Mouse (Mus musculus) erythroblast, embryonic 14.5 days (primary cell): ENCODE measurements around the gene Col24a1.

Source experiments
- GATA1 ChIP-seq: IDR thresholded peaks from 2 replicates; pipeline ENCODE4 v1.6.1; 2012; ENCODE audit warnings: low read length, inconsistent platforms, mixed read lengths
- TAL1 ChIP-seq: IDR thresholded peaks from 3 replicates; pipeline ENCODE4 v1.6.1; 2012; ENCODE audit warnings: low read length, inconsistent platforms, mixed read lengths

DNA sequence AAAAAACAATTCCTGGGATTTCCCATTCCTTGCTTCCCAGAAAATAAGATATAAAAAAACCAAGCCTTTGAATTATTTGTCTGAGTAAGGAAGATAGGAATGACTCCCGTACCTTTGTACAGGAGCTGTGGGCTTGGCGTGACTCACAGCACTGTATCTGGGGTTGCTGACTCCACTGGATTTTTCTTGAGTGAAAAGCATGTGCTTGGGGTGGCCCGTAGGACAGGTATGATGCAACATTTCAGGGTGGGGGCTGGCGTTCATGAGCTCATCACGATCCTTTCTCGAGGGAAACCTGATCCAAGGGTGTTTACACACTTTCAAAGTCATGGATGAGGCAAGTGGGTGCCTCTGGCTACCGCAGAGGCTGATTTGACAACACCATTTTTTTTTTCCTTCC is 35.6 kb upstream of the Col24a1 start:
- TF ChIP-seq TAL1 (no peak), GATA1 (no peak)
